Mouse (Mus musculus) skeletal muscle tissue, adult 2 months (tissue): ENCODE results near the gene Rgs8.
A peak's percentile ranks its signal among the peaks of the same experiment; 100 is the strongest.

ENCODE experiments used
- DNase-seq: peaks from one replicate; pipeline ENCODE4 v3.0.0-alpha.2; 2012; ENCODE audit warnings: low read depth, low spot score

The Rgs8 gene

DNA sequence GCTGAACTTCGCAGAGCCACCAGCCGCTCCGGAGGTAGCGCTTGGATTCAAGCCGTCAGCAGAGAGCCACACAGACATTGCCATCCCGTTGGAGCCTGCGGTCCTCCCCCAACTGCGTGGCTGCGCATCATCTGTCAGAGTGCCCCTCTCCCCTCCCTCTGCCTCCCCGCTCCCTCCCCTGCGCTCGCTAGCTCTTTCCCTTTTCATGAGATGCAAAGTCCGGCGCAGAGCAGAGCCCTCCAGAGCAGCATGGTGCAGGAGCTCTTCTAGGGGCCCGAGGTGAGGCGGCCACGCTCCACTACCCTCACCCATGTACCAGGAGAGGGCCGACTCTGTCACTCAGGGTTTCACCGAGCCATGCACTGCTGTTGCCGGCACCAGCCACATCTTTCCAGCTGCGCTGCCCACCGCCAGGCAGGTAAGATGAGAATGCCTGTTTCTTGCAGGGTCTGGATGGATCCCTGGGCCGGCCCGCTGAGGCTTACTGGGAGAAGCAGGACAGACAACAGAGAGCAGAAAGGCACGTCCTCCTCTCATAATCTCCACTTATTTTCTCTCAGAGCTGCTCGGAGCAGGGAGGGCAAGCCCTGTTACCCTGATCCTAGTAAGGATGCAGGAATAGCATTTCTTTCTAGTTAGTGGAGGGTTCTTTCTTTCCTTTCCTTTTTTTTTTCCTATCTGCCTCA lies at the start of gene Rgs8:
Gene Rgs8 (plus strand): TSS at position 88 of the 686 bp plus-strand sequence.
- DNase-seq = no peak

DNA sequence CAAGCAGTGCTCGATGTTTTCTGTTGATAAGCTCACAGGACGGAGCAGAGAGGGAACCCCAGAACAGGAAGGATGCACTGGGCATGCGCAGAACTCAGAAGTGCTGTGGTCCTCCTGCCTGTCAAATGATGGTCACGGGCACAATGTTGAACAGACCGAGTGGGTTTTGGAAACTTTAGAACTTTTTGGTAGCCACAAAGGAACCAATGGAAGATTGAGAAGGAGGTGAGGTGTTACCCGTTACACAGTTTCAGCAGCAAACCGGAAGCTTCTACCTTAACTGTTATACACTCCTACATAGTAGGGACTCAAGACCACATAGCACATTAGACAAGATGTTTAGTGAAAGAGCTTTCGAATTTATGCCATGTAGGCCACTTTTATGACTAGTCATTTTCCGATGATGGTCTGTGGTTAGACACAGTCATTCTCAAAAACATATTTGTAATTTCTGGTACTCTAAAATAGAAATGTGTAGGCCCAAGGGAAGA lies 35.4 kb upstream of the Rgs8 start:
- DNase-seq = no peak

DNA sequence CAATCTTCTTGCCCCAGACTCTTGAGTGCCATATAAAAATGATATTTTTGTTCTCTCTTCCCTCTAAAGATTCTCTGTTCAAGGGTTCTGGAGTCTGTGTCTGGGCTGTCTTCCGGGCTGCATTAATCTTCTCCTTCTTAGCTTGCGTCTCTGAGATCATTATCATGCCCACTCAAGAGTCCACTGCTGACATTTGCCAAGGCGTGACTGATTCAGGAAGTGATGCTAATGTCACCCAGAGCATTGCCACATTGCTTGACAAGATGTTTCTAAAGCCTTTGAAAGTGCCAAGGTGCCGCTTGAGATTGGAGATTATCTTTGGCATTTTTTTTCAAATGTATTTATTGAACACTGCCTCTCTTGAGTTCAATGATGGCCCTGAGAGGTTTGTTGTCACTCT lies 29.8 kb upstream of the Rgs8 start:
- DNase-seq = no peak

DNA sequence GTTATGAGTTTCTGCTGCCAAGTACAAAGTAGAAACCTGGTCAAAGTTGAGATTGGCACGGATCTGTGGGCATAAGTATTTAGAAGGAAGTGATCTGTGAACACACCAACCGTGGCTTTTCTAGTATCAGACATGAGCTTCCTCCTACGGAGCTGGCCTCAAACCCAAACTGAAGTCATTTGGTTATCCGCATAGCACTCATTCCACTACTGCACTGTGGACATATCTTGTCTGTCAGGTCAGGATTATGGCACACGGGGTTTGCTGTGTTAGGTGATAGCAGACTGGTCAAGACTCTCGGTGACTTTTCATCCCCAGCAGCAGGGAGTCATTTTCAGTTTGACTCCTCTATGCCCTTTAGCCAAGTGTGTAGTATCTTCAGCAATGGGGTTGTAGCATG lies 20.1 kb upstream of the Rgs8 start:
- no peak for DNase-seq

DNA sequence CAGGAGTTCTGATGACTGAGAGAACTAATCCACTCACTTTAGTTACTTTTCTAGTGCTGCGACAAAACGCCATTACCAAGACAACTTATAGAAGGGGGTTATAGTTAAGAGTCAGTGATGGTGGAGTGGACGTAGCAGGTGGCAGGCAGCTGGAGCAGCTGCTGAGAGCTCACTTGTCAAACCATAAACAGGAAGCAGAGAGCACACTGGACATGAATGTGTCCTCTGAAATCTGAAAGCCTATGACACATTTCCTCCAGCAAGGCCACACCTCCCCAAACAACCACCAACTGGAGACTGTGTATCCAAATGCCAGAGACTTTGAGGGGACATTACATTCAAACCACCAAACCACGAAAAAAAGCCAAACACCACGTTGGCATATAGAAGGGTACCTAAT lies 17.8 kb upstream of the Rgs8 start:
- DNase-seq = no peak

DNA sequence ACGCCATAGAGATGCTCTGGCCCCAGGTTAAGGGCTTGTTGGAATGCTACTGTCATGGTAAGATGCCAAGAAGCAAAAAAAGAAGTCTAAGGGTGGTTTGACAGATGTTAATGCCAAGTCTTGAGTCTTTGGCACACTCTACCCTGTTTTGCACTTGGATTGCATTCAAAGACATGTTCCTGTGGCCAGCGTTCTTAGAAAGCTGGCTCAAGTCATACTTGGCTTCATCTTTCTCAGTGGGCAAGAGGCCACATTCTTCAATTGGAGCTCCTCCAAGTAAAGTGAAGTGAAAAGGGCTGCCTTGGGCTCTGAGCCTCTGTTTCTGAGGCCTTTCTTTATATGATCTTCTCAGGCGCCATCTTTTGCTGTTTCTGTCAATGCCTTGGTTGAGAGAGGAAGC lies 17.3 kb upstream of the Rgs8 start:
- DNase-seq = peak; percentile 69

DNA sequence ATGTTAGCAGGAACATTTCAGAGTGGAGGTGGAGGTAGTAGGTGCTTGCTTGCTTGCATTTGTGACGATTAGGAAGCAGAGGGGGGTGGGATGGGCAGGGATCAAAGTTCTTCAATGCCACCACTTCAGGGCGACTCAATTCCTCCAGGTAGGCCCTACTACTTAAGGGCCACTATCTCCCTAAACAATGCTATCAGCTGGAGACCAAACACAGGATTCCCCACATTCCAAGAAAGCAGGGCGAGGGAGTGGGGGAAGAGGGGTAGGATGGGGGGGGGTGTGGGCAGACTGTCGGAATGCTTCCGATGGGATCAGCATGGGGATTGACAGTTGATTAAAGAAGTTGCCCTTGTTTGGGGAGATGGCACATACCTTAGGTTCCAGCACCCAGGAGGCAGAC lies 16.0 kb upstream of the Rgs8 start:
- no peak for DNase-seq

DNA sequence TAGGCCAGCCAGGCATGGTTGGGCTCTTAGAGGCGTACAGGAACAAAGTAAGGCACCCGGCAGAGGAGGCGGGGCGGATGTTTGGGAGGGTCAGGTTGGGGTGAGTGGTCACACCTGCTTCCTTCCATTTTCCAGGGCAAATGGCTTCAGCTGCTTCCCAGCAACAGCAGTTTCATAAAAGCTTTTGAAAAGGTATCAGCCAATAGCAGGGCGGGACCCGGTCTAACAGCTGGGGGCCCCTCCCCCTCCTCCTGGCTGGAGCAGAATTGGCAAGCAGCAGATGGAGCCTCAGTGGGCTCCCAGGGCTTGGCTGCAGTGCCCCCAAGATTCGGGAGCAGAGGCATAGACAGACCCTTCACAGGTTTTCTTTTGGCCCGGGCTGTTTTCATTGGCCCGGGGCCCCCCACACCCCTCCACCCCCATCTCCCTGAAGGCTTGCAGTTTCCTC lies 11.3 kb upstream of the Rgs8 start:
- DNase-seq = peak; percentile 17

DNA sequence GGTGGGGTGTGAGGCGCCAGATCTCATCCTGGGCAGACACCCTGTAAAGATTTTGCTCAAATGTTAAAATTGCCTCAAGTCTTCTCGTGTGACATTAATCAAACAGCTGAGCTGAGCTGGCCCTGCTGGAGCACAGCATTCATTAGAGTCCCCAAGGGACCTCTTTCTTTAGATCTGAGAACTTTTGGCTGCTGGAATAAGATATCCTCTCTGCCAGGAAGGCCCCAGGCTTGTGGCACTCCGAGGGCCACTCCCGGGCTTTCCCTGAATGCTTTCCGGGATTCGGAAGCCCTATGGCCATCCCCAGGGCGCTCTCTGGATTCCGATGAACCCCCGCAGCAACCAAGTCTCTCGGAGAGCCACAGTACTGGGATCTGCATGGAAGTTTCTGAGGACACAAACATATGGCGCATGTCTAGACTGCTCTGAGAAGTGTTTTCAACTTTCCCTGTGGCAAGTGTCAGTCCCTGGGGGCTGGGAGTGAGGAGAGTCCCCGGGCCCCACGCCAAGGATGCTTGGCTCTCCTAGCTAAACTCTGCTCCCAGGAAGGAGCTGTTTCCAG lies 10.8 kb upstream of the Rgs8 start:
- DNase-seq = peak; percentile 21

DNA sequence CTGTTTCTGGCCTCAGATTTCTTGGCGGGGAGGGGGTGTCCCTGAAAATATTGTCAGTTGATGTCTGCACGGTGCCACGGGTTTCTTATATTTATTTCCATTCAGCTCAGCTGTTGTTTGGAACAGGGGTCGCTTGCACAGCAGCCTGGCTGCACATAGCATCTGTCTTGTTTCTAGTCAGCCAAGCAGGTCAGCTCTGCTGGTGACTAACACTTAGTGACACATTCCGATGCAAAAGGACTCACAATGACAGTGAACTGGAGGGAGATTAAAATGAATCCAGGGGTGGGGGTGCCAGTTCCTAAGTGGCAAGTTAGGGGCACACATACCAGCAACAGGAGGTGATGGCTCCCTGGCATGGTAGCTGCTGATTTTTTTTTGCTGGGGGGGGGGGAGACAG lies 849 bp downstream of the Rgs8 start:
- no peak for DNase-seq

DNA sequence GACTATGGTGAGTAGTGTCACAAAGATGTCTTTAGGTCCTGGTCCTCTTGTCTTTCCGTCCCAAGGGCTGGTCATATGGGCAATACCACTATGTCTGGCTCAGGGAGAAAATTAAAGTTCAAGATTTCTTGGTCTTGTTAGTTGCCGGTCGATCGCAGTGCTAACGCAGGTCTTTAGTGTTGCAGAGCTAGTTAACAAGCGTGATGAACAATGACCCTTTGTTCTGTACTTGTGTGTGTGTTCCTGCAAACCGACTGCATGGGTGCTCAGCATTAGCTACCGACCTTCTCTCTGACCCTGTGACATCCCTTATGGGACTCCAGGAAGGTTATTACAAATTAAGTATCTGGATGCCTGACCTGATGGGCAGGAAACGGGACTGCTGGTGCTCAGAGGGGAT lies 6.8 kb downstream of the Rgs8 start:
- no peak for DNase-seq

DNA sequence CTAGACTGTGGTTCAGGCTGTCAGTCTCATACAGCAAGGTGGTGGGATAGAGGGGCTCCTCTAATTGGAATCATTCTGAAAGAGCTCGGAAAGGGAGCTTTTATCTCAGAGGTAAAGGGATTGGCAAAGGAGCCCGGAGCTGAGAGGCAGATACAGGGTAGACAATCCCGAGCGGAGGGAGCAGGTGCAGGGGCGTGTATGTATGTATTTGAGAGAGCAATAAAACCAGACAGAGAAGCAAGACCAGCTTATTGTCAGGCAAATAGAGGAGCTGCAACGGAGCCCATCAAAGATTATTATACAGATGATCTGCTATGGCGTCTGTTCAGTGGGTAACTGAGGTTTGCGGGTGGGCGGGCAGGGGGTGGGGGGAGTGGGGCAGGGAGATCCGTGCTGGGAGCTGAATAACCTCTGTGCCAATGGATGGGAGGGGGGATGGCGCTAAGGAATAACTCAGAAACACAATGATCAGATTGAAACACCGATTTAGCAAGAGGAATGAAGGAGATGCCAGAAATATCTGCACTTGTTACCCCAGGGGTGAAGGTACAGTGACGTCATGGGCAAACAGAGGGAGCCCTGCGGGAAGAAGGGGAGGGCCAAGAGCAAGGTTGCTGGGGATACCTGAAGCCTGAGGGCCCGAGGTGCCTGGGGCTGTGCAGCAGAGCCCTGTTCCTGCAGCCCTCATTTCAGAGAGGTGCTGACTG lies 8.3 kb downstream of the Rgs8 start:
- DNase-seq = no peak

DNA sequence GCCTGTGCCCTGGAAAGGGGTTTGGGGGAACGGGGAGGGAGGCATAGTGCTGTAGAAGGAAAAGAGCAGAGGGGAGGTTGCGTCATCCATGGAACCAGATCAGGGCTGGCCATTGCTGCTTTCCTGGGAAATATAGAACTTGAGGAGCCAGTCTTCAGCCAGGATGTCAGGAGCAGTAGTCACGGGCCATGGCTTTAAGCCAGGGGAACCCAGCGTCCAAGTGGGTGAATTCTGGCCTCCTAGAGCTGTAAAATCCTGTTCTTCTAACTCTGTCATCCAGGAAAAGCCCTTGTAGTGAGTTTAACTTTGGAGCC lies 8.8 kb downstream of the Rgs8 start:
- no peak for DNase-seq

DNA sequence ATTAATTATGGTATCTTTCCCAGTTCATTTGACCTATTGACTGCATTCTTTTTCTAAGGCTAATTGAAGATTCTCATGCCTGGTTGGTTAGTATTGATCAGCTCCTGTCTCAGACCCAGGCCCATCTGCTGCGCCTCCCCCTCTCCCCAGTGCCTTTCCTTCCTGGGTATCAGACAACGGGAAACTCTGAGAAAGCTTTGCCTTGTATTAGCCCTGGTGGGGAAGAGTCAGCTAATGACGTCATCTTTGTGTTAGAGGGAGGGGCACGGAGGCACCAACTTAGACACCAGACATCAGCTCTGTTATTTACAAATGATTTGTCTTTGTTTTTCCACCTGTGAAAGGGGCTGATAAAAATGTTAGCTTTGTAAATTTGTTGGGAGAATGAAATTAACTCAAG lies 9.5 kb downstream of the Rgs8 start:
- DNase-seq = no peak

DNA sequence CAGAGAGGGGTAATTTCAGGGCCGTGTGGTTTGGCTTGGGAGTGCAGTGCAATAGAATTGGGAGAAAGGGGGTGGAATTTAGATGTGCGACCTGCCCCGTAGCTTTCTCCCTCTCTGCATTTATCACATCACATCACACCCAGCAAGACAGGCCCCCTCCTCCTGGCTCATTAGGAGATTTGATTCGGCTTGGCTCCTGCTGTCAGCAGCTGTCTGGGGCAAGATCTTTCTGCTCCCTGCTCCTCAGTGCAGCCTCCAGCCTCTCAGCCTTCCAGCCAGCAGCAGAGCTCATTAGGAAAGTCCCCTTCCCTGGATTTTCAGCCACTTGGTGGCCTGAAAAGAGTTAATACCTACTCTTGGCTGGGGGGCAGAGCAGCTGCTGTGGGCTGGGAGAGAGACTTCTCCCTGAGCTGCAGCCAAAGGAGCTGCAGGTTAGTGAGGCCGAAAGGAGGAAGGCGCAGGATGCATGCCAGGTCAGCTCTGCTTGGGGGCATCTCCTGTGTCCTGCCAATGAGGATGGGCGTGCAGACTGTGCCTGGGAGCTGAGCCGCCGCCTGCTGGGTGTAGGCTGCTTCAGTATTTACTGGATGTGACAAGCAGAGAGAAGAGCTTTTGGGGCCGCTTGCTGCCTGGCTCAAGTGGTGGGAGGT lies 12.4 kb downstream of the Rgs8 start:
- no peak for DNase-seq

DNA sequence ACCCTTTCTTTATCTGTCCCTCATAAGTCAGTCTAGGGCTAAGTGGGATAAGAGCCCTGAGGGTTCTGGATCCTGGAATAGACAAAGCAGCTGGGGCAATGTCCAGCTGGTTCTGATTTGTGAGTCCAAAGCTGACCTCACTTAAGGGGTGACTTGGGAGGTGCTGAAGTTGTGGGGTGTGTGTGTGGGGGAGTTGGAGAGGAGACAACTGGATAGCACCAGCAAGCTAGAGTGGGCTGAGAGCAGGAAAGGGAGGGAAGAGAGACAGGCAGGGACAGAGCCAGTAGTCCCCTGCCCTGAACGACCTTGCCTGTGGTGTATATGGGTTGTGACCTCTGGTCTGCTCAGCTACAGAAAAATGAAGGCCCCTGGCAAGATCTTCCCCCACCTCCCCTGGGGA lies 13.4 kb downstream of the Rgs8 start:
- no peak for DNase-seq

DNA sequence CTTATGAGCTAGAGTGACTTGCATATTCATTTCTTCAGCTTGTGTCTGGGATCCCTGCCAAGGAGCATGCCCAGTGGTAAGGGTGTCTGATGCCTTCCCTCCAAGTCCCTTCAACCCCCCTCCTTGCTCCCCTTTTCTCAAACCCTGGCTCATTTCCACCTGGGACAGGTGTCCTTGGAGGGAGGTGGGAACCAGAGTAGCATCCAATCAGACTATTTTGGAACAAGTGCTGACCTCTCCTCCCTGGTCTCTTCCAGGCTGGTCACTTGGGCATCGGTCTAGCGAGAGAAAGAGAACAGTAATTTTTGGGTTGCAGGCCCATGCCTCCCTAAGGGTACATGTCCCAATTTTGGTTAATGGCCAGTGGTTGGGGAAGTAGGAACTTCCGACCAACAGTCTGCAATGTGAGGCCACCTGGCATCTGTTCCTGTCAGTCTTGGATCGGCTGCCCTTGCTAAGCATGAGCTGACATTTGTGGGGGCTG lies 14.5 kb downstream of the Rgs8 start:
- DNase-seq = no peak

DNA sequence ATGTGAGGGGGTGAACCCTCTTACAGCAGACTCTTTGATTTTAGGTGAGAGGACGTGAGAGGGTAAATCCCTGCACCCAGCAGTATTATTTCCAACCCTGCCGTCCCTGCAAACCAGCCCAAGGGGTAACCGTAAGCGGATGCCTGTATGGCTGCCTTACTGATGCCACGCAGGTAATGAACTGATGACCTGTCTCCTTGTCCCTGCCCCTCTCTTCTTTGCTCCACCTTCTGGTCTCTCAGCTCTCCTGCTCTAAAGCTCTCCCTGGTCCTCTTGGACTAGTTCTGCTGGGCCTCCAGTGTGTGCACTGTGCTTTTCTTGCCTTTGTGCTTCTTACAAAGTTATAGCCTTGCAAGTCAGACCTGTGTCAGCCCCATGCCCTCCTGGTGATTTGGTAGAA lies 15.0 kb downstream of the Rgs8 start:
- no peak for DNase-seq

DNA sequence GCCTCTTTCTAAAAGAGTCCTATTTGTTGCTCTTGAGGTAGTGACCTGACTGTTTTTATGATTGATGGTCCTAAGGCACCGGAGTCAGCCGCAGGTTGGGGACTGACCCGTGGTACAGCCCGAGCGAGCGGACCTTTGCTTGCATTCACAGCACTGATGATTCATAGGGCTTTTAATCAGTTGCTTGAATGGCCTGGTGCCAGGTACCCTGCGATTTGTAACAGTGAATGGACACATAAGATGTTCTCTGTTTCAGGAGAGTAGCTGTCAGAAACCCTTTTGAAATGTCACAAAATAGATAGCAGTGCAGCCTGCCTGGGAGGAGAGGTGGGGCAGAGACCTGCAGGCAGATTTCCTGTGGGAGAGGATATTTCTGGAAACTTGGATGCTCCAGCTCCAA lies 16.3 kb downstream of the Rgs8 start:
- no peak for DNase-seq

DNA sequence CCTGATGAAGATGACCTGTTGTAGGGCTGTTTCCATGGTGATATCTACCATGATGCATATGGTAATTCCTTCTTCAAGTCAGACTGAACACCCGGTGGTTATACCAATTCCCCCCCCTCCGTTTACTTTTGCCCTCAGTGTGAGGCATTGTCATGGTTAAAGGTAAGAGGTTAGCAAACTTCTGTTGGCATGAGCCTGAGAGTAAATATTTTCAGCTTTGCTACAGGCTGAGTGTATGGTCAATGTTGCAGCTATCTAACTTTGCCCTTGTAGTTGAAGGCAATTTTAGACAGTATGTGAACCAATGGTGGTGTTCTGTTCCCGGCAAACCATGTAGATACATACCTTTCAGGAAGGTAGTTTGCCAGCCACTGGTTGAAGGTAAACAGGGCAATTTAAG lies 16.9 kb downstream of the Rgs8 start:
- no peak for DNase-seq

DNA sequence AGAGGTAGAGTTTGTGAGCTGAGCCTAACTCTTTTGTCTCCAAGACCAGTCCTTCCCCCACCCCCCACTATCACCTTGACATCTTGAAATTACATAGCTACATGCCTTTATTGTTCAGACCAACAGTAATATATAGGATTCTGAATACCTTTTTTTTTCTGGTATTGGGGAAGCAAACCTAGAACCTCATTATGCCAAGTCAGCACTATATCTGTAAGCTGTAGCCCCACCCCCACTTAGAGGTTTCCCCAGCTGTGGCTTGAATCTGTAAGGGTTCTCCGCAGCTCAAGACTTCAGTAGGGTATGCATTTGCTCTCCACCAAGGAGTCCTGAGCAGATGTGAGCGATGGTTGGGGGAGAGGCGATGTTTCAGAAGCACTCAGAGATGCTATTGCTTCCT lies 18.5 kb downstream of the Rgs8 start:
- no peak for DNase-seq

DNA sequence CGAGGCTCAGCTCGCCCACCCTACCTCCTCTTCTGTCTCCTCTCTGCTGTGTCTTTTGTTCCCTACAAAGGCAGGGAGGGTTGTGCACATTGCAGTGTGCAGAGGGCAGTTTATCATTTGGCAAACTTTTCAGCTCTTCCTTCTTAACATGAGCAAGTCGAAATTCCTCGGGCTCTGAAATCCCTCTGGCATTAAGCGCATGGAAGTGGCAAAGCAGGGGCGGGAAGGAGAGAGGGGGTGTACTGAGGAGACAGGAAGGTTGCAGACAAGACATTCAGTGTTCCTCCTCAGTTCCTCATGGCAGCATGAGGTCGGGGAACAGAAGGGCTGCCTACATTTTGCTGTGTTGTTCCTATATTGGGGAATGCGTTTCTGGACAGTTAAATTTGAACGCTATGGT lies 19.9 kb downstream of the Rgs8 start:
- no peak for DNase-seq

DNA sequence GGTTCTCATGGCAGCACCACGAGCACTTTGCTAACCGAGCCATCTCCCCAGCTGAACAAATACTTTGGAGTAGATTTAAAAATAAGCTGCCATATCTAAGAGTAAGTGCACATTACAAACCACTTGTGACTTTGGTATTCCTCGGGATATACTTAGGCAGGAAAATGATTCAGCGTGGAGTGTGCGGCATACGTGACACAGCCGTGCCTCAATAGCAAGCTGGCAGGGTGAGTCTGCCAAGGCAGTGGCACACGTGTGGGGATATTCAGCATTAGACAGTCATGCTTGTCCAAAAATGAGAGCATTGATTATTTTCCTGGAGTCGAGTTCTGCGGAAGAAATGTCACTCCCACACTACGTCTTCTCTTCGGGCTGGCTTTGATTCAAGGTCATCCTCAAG lies 21.1 kb downstream of the Rgs8 start:
- no peak for DNase-seq
